Mouse (Mus musculus): Measurements from ENCODE around the gene Rnf141.

Gene Rnf141

GRCm38 (mm10) chr7:110853611-110854010 is 9.4 kb upstream of the Rnf141 start:
- no peak for DNase-seq (ENCODE audit: low read depth, low spot score)
- Histone ChIP-seq H3K36me3 (ENCODE audit: control insufficient read depth, insufficient read depth, low read length, poor library complexity, severe bottlenecking) (no peaks in the 10 kb centered on the region; the same call in 1 of the 2 replicates), H3K27me3 (ENCODE audit: control insufficient read depth, insufficient read depth, low read length, poor library complexity, severe bottlenecking) (no peaks in the 10 kb centered on the region)

- Histone ChIP-seq H3K36me3 (ENCODE audit: control insufficient read depth, insufficient read depth, low read length, poor library complexity, severe bottlenecking) (no peaks in the 10 kb centered on the region; the same call in 1 of the 2 replicates), H3K27me3 (ENCODE audit: control insufficient read depth, insufficient read depth, low read length, poor library complexity, severe bottlenecking) (no peaks in the 10 kb centered on the region)
- DNase-seq (ENCODE audit: low read depth, low spot score) = no peak
Observed at GRCm38 (mm10) chr7:110851541-110852203, 7.4 kb upstream of the Rnf141 start.

- Histone ChIP-seq H3K36me3 (ENCODE audit: control insufficient read depth, insufficient read depth, low read length, poor library complexity, severe bottlenecking) (no peaks in the 10 kb centered on the region; the same call in 1 of the 2 replicates), H3K27me3 (ENCODE audit: control insufficient read depth, insufficient read depth, low read length, poor library complexity, severe bottlenecking) (no peaks in the 10 kb centered on the region)
- no peak for DNase-seq (ENCODE audit: low read depth, low spot score)
Observed at GRCm38 (mm10) chr7:110848371-110848770, 4.1 kb upstream of the Rnf141 start.

- Histone ChIP-seq H3K27me3 (ENCODE audit: control insufficient read depth, insufficient read depth, low read length, poor library complexity, severe bottlenecking) (no peaks in the 10 kb centered on the region), H3K36me3 (ENCODE audit: control insufficient read depth, insufficient read depth, low read length, poor library complexity, severe bottlenecking) (no peaks in the 10 kb centered on the region)
- DNase-seq (ENCODE audit: low read depth, low spot score) = no peak
Observed at GRCm38 (mm10) chr7:110847321-110847720, 3.1 kb upstream of the Rnf141 start.

- DNase-seq (ENCODE audit: low read depth, low spot score) = peak; percentile 86
- Histone ChIP-seq H3K27me3 (ENCODE audit: control insufficient read depth, insufficient read depth, low read length, poor library complexity, severe bottlenecking) (no peaks in the 10 kb centered on the region), H3K36me3 (ENCODE audit: control insufficient read depth, insufficient read depth, low read length, poor library complexity, severe bottlenecking) (peaks cover 2% of the 10 kb centered on the region; the same call in 1 of the 2 replicates)
Observed at GRCm38 (mm10) chr7:110840332-110840731, 3.9 kb downstream of the Rnf141 start.

GRCm38 (mm10) chr7:110834522-110834921 is 9.7 kb downstream of the Rnf141 start:
- DNase-seq (ENCODE audit: low read depth, low spot score) = no peak
- H3K36me3 ChIP-seq (ENCODE audit: control insufficient read depth, insufficient read depth, low read length, poor library complexity, severe bottlenecking) = peaks cover 9% of the 10 kb centered on the region
- H3K27me3 ChIP-seq (ENCODE audit: control insufficient read depth, insufficient read depth, low read length, poor library complexity, severe bottlenecking) = no peaks in the 10 kb centered on the region

GRCm38 (mm10) chr7:110834018-110834417 is 10.2 kb downstream of the Rnf141 start:
- no peak for DNase-seq (ENCODE audit: low read depth, low spot score)
- peaks cover 9% of the 10 kb centered on the region for H3K36me3 ChIP-seq (ENCODE audit: control insufficient read depth, insufficient read depth, low read length, poor library complexity, severe bottlenecking)

GRCm38 (mm10) chr7:110833024-110833423 is 11.2 kb downstream of the Rnf141 start:
- no peaks in the 10 kb centered on the region for H3K27me3 ChIP-seq (ENCODE audit: control insufficient read depth, insufficient read depth, low read length, poor library complexity, severe bottlenecking)
- H3K36me3 ChIP-seq (ENCODE audit: control insufficient read depth, insufficient read depth, low read length, poor library complexity, severe bottlenecking) = peaks cover 11% of the 10 kb centered on the region
- DNase-seq (ENCODE audit: low read depth, low spot score) = no peak

More at GRCm38 (mm10) chr7:110834018-110834417, 10.2 kb downstream of the Rnf141 start:
- H3K27me3 ChIP-seq (ENCODE audit: control insufficient read depth, insufficient read depth, low read length, poor library complexity, severe bottlenecking) = no peaks in the 10 kb centered on the region

GRCm38 (mm10) chr7:110823995-110824953 is 20.0 kb downstream of the Rnf141 start:
- H3K36me3 ChIP-seq (ENCODE audit: control insufficient read depth, insufficient read depth, low read length, poor library complexity, severe bottlenecking) = peaks cover 8% of the 10 kb centered on the region
- no peaks in the 10 kb centered on the region for H3K27me3 ChIP-seq (ENCODE audit: control insufficient read depth, insufficient read depth, low read length, poor library complexity, severe bottlenecking)
- DNase-seq (ENCODE audit: low read depth, low spot score) = peak; percentile 26

GRCm38 (mm10) chr7:110823593-110823992 is 20.7 kb downstream of the Rnf141 start:
- Histone ChIP-seq H3K36me3 (ENCODE audit: control insufficient read depth, insufficient read depth, low read length, poor library complexity, severe bottlenecking) (peaks cover 7% of the 10 kb centered on the region), H3K27me3 (ENCODE audit: control insufficient read depth, insufficient read depth, low read length, poor library complexity, severe bottlenecking) (no peaks in the 10 kb centered on the region)
- DNase-seq (ENCODE audit: low read depth, low spot score) = no peak

- DNase-seq (ENCODE audit: low read depth, low spot score) = no peak
- H3K36me3 ChIP-seq (ENCODE audit: control insufficient read depth, insufficient read depth, low read length, poor library complexity, severe bottlenecking) = peaks cover 6% of the 10 kb centered on the region
- H3K27me3 ChIP-seq (ENCODE audit: control insufficient read depth, insufficient read depth, low read length, poor library complexity, severe bottlenecking) = no peaks in the 10 kb centered on the region
Observed at GRCm38 (mm10) chr7:110823076-110823475, 21.2 kb downstream of the Rnf141 start.

- H3K36me3 ChIP-seq (ENCODE audit: control insufficient read depth, insufficient read depth, low read length, poor library complexity, severe bottlenecking) = peaks cover 6% of the 10 kb centered on the region
- no peaks in the 10 kb centered on the region for H3K27me3 ChIP-seq (ENCODE audit: control insufficient read depth, insufficient read depth, low read length, poor library complexity, severe bottlenecking)
- DNase-seq (ENCODE audit: low read depth, low spot score) = no peak
Observed at GRCm38 (mm10) chr7:110822055-110822454, 22.2 kb downstream of the Rnf141 start.

- no peak for DNase-seq (ENCODE audit: low read depth, low spot score)
- no peaks in the 10 kb centered on the region for H3K27me3 ChIP-seq (ENCODE audit: control insufficient read depth, insufficient read depth, low read length, poor library complexity, severe bottlenecking)
- peaks cover 6% of the 10 kb centered on the region for H3K36me3 ChIP-seq (ENCODE audit: control insufficient read depth, insufficient read depth, low read length, poor library complexity, severe bottlenecking)
Observed at GRCm38 (mm10) chr7:110821653-110822052, 22.6 kb downstream of the Rnf141 start.

GRCm38 (mm10) chr7:110821068-110821467 is 23.2 kb downstream of the Rnf141 start:
- no peak for DNase-seq (ENCODE audit: low read depth, low spot score)
- Histone ChIP-seq H3K36me3 (ENCODE audit: control insufficient read depth, insufficient read depth, low read length, poor library complexity, severe bottlenecking) (peaks cover 6% of the 10 kb centered on the region), H3K27me3 (ENCODE audit: control insufficient read depth, insufficient read depth, low read length, poor library complexity, severe bottlenecking) (no peaks in the 10 kb centered on the region)

- no peak for DNase-seq (ENCODE audit: low read depth, low spot score)
- peaks cover 9% of the 10 kb centered on the region for H3K36me3 ChIP-seq (ENCODE audit: control insufficient read depth, insufficient read depth, low read length, poor library complexity, severe bottlenecking)
- no peaks in the 10 kb centered on the region for H3K27me3 ChIP-seq (ENCODE audit: control insufficient read depth, insufficient read depth, low read length, poor library complexity, severe bottlenecking)
Observed at GRCm38 (mm10) chr7:110818787-110819350, 25.4 kb downstream of the Rnf141 start.

All from splenic B cell, adult 2 months (primary cell).